Mouse (Mus musculus) kidney, postnatal 0 days (tissue): ENCODE results near the gene Tmem147. TPM values are rescaled to one million over a fixed set of nuclear protein-coding genes. Genes with fewer than 3 reads are reported as not detected.
"Not testable (repeated sequence)": the region's sequence is repeated elsewhere in the genome, so short reads cannot be mapped to it uniquely, and the experiment has no call there.

Experiments
- ATAC-seq: fragments of 200-750 bp; cut with Nextera tagmentation; replicated peaks from 2 replicates; pipeline ENCODE4 v1.8.0; 2017; ENCODE audit warnings: low read depth, moderate number of reproducible peaks, moderate TSS enrichment, moderate library complexity; ENCODE audit not compliant: low FRiP score
- DNase-seq: peaks from one replicate; pipeline ENCODE4 v3.0.0-alpha.2; 2016; ENCODE audit warnings: low spot score
- H3K27ac ChIP-seq: fragments of 300-500 bp; sonication (generic); 2 replicates; pipeline ENCODE4 v1.5.1; 2014; ENCODE audit warnings: mild to moderate bottlenecking
- H3K27me3 ChIP-seq: fragments of 300-500 bp; sonication (generic); 2 replicates; pipeline ENCODE4 v1.6.1; 2014; ENCODE audit warnings: low read length, mixed read lengths; ENCODE audit not compliant: insufficient read depth
- H3K36me3 ChIP-seq: fragments of 300-500 bp; sonication (generic); 2 replicates; pipeline ENCODE4 v1.6.1; 2014; ENCODE audit warnings: low read length, mixed read lengths; ENCODE audit not compliant: insufficient read depth
- H3K4me1 ChIP-seq: fragments of 300-500 bp; sonication (generic); replicated peaks from 2 replicates; pipeline ENCODE4 v1.6.1; 2014; ENCODE audit warnings: antibody characterized with exemption, low read length, mixed read lengths; ENCODE audit not compliant: insufficient read depth
- H3K4me2 ChIP-seq: fragments of 300-500 bp; sonication (generic); 2 replicates; pipeline ENCODE4 v1.6.1; 2014; ENCODE audit warnings: mild to moderate bottlenecking, low read length, moderate library complexity, mixed read lengths
- H3K4me3 ChIP-seq: fragments of 300-500 bp; sonication (generic); replicated peaks from 2 replicates; pipeline ENCODE4 v1.5.1; 2014; ENCODE audit warnings: low read depth, low read length
- H3K9ac ChIP-seq: fragments of 300-500 bp; sonication (generic); 2 replicates; pipeline ENCODE4 v1.6.1; 2014; ENCODE audit warnings: low read depth, low read length
- H3K9me3 ChIP-seq: fragments of 300-500 bp; sonication (generic); replicated peaks from 2 replicates; pipeline ENCODE4 v1.6.1; 2016; ENCODE audit warnings: low read length, inconsistent platforms, mixed read lengths
- CTCF ChIP-seq: IDR thresholded peaks from 2 replicates; pipeline ENCODE4 v1.5.1; 2016; ENCODE audit warnings: antibody characterized with exemption, low read depth, mild to moderate bottlenecking, moderate library complexity
- WGBS: fragments of 180-500 bp; shearing (Covaris S2); extraction: QIAGEN DNeasy Blood & Tissue Kit; methylation state at CpG from one replicate; pipeline ENCODE4 v1.1.7; 2014; 5-methylcytosine and 5-hydroxymethylcytosine counted together
- polyA plus RNA-seq: library from polyadenylated mRNA; unstranded; fragments of >200 nt; fragmentation: Nextera tagmentation; extraction: Ambion mirVana; gene quantifications from 2 replicates; pipeline ENCODE4 v1.2.1, GENCODE M21; 2015

The Tmem147 gene
- polyA plus RNA-seq, 1 experiment from 2014 or later: 320 TPM

DNA sequence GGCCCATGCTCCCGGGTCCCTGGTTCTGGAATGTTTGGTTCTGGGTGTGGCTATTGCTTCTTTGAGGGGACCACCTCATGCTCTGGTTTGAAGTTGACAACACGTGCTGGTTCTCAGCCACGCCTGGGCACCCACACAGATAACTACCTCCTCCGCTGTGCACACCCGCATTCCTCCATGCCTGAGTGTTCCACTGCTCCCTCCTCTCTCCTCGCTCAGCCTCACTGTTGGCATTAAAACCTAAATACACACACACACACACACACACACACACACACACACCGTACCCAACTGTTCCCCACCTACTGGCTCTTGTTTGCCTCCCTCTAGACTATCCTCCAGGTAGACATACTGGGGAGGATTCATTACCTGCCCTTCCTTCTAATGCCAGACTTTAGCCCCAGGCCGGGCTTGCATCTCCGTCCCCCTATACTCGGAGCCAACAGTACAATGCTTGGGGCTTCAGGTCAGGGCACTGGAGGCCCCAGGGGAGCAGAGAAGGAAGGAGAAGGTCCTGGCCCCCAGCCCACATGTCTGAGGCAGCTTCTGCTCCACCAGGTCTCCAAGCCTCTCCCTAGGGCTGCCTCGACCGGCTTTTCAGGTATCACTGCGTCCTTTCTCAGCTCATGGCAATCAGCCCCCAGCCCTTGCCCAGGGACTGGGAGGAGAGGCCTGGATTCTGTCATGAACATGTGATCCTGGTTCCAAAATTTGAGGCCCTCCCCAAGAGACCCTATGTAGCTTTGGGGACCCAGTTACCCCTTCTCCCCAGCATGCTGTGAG, 20.7 kb upstream of the Tmem147 start:
- H3K4me3 ChIP-seq: no peak overlapping the region
- no peak overlapping the region for H3K9ac ChIP-seq
- peak; percentile 42 for DNase-seq
- H3K4me1 ChIP-seq: 0 out of 2 replicates have a peak, but pooled peaks cover 4% of the 10 kb centered on the region
- WGBS: 55% methylated on average over 13 of the region's 13 CpGs
- no peaks in the 10 kb centered on the region for H3K36me3 ChIP-seq
- no peaks in the 10 kb centered on the region for H3K9me3 ChIP-seq
- no peak overlapping the region for H3K4me2 ChIP-seq
- TF ChIP-seq CTCF: no peak
- no peaks in the 10 kb centered on the region for H3K27me3 ChIP-seq
- H3K27ac ChIP-seq: 0 out of 2 replicates have a peak overlapping the region, but pooled peaks have one; percentile 42
- peak; percentile 73 for ATAC-seq

DNA sequence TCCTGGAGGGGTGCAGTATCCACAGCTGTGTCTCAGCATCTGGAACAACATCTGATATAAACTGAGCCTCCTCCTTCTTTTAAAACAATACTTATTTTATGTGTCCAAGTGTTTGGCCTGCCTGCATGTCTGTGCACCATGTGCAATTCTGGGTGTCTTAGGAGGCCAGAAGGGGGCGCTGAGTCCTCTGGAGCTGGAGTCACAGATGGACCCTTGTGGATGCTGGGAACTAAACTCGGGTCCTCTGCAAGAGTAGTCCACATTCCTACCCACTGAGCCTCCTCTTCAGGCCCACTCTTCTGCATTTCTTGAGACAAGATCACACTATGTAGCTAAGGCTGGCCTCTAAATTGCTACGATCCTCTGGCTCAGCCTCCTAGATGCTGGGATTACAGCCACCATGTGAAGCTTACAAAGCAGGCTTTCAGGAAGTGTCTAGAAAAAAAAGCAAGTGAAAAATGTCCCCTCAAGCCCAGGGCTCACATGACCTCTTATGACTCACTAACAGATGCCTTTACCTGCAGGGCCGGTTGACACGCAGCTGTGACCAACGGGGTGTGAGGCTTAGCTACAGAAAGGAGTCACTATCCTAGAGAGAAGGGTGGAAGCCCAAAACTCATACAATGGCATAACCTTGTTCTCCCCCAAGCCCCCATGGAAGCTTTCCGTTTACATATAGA, 18.3 kb upstream of the Tmem147 start:
- no peak for ATAC-seq

DNA sequence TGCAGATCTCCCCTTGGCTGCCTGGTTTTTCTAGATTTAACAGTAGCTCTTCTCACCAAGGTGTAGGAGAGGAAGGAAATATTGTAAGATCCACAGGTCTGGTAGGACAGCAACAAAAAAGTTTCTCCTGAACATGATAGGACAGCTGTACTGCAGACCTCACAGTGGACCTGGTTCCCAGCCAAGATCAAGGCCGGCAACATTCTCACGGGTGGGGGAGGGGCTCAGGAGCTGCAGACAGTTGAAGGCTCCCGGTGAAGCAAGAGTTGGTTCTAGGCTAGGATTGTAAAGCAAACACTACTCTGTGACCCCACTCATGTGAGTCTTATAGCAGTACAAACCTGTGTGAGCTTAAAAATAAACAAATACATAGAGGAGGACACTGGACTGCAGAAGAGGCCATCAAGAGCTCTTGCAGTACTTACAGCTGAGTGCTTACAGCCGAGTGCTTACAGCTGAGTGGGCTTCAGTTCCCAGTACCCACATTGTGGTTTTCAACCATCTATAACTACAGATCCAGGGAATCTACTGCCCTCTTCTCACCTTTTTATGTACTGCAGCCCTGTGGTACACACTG, 14.8 kb upstream of the Tmem147 start:
- Histone ChIP-seq H3K4me2 (no peak overlapping the region), H3K9ac (no peak overlapping the region), H3K27me3 (no peaks in the 10 kb centered on the region), H3K36me3 (no peaks in the 10 kb centered on the region), H3K27ac (no peak overlapping the region), H3K4me3 (no peak overlapping the region), H3K9me3 (no peaks in the 10 kb centered on the region), H3K4me1 (no peaks in the 10 kb centered on the region)
- WGBS: 27% methylated on average over 4 of the region's 4 CpGs
- ATAC-seq: no peak
- DNase-seq: no peak
- no peak for TF ChIP-seq CTCF

More for the DNA sequence above, 18.3 kb upstream of the Tmem147 start:
- H3K27ac ChIP-seq: no peak overlapping the region
- H3K4me3 ChIP-seq: no peak overlapping the region
- no peaks in the 10 kb centered on the region for H3K36me3 ChIP-seq
- no peaks in the 10 kb centered on the region for H3K9me3 ChIP-seq
- H3K4me1 ChIP-seq: 0 out of 2 replicates have a peak, but pooled peaks cover 4% of the 10 kb centered on the region
- no peak for DNase-seq
- H3K4me2 ChIP-seq: no peak overlapping the region
- no peaks in the 10 kb centered on the region for H3K27me3 ChIP-seq
- 0 out of 2 replicates have a peak, but pooled peaks have one; percentile 18 for TF ChIP-seq CTCF
- WGBS: 80% methylated on average over 7 of the region's 7 CpGs
- no peak overlapping the region for H3K9ac ChIP-seq

DNA sequence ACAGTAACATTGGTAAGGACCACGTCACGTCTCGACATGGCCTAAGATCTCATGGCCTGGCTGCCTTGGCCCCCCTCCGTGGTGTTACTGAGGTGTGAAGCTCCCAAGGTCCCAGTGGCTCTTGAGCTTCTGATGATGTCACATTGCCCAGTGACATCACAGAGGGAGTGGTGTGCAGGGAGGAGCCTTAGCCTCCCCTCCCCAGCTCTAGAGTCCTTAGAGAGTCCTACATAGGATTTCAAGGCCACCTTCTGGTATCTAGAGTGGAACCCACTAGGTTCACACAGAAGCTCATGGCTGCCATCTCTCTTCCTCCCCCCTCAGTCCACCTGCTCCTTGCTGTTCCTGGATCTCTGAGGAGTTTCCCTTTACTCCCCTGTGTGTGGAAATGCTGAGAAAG, 14.3 kb upstream of the Tmem147 start, which contains the start of gene Gapdhs:
Gene Gapdhs, minus strand, starts transcription at position 65 of the 400 bp plus-strand sequence.
- not testable (repeated sequence) for H3K27me3 ChIP-seq, H3K4me1 ChIP-seq, H3K9me3 ChIP-seq, H3K9ac ChIP-seq, H3K4me2 ChIP-seq, DNase-seq, H3K36me3 ChIP-seq, H3K27ac ChIP-seq, ATAC-seq, H3K4me3 ChIP-seq
- WGBS: 100% methylated on average over 1 of the region's 4 CpGs

DNA sequence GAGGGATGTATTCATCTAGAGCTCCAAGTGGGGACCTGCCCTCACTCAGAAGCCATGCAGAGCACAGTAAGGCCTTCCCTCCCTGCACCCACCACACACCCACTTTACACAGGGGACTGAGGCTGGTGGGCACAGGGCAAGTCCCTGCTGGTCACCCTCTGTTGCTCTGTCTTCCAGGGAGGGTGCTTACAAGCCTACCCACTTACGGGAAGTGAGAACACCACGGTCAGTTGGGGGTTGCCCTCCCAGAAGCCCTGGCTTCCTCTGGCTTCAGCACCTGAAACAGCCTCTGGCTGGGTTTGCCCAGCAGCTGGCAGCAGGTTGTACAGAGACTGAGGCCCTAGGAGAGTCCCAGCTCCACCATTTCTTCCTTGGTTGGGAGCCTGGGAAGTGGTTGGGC, 13.2 kb upstream of the Tmem147 start:
- H3K4me1 ChIP-seq, DNase-seq, H3K27ac ChIP-seq, H3K4me3 ChIP-seq, H3K9ac ChIP-seq, H3K4me2 ChIP-seq, H3K27me3 ChIP-seq, ATAC-seq, H3K36me3 ChIP-seq, H3K9me3 ChIP-seq: not testable (repeated sequence)
- 56% methylated on average over 2 of the region's 2 CpGs for WGBS

DNA sequence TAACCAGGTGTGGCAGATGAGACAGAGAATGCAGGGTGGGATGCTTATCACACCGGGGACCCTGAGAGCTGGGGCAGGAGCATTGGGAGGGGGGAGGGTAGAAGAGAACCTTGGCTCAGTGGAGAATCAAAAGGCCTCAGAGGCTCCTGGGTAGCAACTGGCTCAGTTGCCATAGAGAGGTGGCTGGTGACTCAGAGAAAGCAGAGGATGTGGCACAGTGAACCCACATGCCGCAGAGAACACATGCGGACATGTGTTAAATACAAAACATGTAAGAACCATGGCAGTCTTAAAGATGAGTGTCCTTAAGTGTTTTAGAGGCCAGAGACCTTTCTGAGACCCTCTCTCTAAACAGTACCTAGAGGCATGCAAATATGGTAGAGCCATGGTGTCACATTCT, 6.9 kb upstream of the Tmem147 start:
- Histone ChIP-seq H3K27me3 (no peaks in the 10 kb centered on the region), H3K36me3 (peaks cover 15% of the 10 kb centered on the region; the same call in 1 of the 2 replicates), H3K9ac (no peak overlapping the region), H3K9me3 (no peaks in the 10 kb centered on the region), H3K4me1 (no peaks in the 10 kb centered on the region; the same call in 1 of the 2 replicates), H3K27ac (no peak overlapping the region), H3K4me2 (no peak overlapping the region), H3K4me3 (no peak overlapping the region)
- ATAC-seq (no peak), DNase-seq (no peak)
- TF ChIP-seq CTCF: no peak
- WGBS: 93% methylated on average over 3 of the region's 3 CpGs

DNA sequence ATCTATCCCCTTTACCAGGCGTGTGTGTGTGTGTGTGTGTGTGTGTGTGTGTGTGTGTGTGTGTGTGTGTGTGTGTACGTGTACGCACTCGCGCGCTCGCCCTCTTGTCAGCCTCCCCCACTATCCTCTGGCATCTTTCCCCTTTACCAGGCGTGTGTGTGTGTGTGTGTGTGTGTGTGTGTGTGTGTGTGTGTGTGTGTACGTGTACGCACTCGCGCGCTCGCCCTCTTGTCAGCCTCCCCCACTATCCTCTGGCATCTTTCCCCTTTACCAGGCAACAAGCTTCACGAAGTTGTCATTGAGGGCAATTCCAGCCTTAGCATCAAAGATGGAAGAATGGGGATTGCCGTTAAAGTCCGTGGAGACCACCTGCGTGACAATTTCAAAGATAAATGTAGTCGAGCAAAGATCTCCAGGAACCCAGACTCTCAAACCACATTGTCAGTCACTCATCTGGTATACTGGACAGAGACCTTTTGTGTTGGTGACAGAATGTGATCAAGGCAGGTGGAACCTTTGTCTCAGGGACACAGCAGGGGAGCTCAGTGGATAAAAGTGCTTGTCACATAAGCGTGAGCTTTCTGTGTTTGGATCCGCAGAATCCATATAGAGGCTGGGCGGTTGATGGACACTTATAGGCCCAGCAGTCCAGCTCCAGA, 853 bp upstream of the Tmem147 start:
- Histone ChIP-seq H3K4me1 (peaks cover 12% of the 10 kb centered on the region), H3K4me3 (peak overlapping the region; percentile 68), H3K27ac (peak overlapping the region; percentile 83), H3K9ac (peak overlapping the region; percentile 82), H3K4me2 (peak overlapping the region; percentile 84)
- DNase-seq, H3K9me3 ChIP-seq, ATAC-seq, H3K27me3 ChIP-seq, H3K36me3 ChIP-seq: not testable (repeated sequence)
- WGBS: 17% methylated on average over 17 of the region's 22 CpGs
